Mouse (Mus musculus) right cerebral cortex, postnatal 14 days (tissue): Measurements from ENCODE around the gene Ecsit.

Source experiments
- DNase-seq: peaks from one replicate; pipeline ENCODE4 v3.0.0; 2022

Gene Ecsit

GRCm38 (mm10) chr9:22050351-22050889 lies 34.8 kb downstream of the Ecsit start:
- DNase-seq: peak; percentile 63

- DNase-seq: no peak
Measured at GRCm38 (mm10) chr9:22049721-22050270, 35.4 kb downstream of the Ecsit start.

GRCm38 (mm10) chr9:22049315-22049714 lies 35.9 kb downstream of the Ecsit start:
- DNase-seq: no peak

GRCm38 (mm10) chr9:22047329-22047728 lies 37.9 kb downstream of the Ecsit start:
- DNase-seq: no peak

- DNase-seq: no peak
Measured at GRCm38 (mm10) chr9:22041832-22042231, 43.4 kb downstream of the Ecsit start.

GRCm38 (mm10) chr9:22037826-22038225 lies 47.4 kb downstream of the Ecsit start:
- DNase-seq: no peak

- DNase-seq: no peak
Measured at GRCm38 (mm10) chr9:22035300-22036044, 49.8 kb downstream of the Ecsit start.

- DNase-seq: no peak
Measured at GRCm38 (mm10) chr9:22030386-22030785, 54.9 kb downstream of the Ecsit start.

GRCm38 (mm10) chr9:22028467-22028866 lies 56.8 kb downstream of the Ecsit start:
- DNase-seq: no peak

- DNase-seq: no peak
Measured at GRCm38 (mm10) chr9:22024592-22024991, 60.6 kb downstream of the Ecsit start.
